Mouse (Mus musculus) 416B (cell line): ENCODE data around the gene Dzip1l.

Experiments
- DNase-seq: peaks from one replicate; pipeline ENCODE4 v3.0.0; 2011; ENCODE audit warnings: low read depth

Gene Dzip1l

GRCm38 (mm10) chr9:99660756-99661155, 31.5 kb downstream of the Dzip1l start:
- DNase-seq, result no peak

DNA sequence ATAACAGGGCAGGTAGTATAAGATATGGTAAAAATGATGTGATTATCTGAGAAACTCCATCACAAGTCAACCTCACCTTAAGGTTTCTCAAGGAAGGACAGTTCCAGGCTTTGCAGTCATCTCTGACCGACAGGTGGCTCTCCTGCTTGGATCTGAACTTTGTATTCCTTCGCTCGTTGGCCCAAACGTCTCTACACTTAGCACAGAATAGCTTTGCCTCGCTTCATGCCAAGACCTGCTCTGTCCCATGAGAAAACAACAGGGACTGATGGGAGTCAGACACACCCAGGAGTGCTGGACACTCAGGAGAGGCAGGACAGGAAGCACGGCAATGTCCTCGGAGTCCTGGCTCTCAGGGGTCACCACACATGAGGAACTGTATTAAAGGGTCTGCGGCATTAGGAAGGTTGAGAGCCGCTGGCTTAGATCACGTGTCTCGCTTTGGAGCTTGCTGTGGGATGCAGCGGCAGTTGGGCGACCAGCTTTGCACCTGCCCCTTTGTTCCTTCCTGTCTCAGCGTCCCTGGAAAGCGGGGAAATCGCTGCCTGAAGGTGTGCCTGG, 32.4 kb downstream of the Dzip1l start:
- DNase-seq, result no peak

- peak; percentile 68 for DNase-seq
Measured at GRCm38 (mm10) chr9:99662406-99662805, 33.1 kb downstream of the Dzip1l start.

DNA sequence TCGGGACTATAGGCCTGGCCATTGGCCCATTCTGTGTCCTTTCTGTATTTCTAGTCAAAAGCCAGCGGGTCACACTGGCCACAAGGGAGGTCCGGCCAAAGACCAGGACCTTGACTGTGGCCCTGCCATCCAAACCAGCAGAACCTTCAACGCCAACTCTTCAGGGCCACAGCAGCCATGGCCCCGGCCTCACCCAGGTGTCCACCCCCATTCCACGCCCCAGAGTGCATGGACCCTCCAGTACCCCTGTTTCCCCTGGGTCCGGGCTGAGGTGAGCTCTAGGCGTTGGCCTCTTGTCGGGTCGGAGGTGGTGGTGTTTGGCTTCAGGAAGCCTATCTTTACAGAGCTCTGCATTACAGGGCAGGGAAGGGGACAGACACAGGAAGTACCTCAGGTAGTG, 33.6 kb downstream of the Dzip1l start:
- DNase-seq, result no peak

DNA sequence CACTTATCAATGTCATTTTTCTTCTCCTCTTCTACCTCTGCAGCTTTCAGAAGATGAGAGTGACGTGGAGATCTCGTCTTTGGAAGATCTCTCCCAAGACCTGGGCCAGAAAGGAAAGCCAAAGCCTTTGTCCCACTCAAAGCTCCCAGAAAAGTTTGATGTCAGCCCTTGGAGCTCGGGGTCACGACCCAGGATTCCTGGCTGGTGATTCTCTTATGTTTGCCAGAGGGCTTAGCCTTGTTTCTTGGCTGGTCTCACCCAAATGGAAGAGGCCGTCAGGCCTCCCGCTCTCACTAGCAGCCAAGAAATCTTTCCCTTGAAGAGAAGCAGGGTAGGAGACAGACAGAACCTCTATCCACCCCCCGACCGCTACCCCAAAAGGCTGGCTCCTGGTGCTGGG, 38.3 kb downstream of the Dzip1l start:
- no peak for DNase-seq

DNA sequence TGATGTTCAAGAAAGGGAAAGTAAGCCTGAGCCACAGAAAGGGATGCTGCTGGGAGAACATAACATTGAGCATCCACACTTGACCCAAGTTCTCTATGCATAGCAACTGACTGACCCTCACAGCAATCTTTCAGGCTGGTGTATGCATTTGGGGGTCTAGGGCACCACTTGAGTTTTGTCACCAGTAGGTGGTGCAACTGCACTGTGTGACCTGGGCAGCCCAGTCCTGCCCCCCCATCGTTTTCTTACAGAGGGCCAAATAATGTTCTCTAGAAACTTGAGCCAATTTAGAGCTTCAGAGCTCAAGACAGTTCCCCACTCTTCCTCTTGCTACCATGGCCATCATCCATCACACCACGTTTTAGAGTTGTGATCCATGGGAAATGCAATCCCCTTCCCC, 42.3 kb downstream of the Dzip1l start:
- peak; percentile 15 for DNase-seq

DNA sequence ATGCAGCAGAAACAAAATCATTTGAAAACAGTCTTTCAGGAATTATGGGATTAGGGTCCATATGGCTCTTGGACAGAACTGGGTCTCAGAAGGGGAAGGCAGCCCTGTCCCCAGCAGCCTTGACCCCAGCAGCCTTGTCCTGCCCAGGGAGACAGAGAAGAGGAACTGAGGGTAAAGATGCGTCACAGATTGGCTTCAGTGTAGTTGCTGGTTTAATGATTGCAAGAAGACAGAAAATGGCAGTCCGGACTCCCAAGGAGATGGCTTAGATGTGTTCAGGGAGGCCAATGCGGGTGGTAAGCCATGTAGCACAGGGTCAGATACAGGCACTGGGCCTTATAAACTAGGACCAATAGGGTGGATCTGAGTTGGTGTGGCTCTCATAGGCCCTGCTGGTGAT, 46.4 kb downstream of the Dzip1l start:
- DNase-seq, result no peak

DNA sequence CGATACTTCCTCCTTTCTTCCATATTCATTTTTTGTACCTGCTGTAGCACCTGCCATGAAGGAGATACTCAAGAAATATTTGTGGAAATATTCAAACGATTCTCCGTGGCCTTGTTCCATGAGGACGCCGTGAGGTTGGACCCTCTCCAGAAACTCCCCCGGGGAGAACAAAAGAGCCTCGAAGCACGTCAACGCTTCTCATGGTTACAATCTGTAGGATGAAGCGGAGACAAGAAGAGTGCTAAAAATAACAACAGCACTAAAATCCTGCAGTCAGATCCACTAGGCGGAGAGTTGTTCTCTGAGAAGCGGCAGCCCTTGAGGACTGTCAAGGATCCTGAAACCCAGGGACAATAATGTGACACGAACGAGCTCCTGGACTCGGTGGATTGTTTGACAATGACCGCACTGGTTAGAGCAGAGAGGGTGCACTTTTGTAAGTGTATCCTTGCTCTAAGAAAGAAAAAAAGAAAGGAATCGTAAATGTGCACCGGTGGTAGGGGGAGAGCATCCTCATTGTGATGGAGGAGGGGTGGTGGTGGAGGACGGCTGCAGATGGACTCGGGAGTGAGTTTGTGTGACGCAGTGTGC, 52.8 kb downstream of the Dzip1l start:
- DNase-seq, result no peak

GRCm38 (mm10) chr9:99685061-99685521, 55.8 kb downstream of the Dzip1l start:
- no peak for DNase-seq

DNA sequence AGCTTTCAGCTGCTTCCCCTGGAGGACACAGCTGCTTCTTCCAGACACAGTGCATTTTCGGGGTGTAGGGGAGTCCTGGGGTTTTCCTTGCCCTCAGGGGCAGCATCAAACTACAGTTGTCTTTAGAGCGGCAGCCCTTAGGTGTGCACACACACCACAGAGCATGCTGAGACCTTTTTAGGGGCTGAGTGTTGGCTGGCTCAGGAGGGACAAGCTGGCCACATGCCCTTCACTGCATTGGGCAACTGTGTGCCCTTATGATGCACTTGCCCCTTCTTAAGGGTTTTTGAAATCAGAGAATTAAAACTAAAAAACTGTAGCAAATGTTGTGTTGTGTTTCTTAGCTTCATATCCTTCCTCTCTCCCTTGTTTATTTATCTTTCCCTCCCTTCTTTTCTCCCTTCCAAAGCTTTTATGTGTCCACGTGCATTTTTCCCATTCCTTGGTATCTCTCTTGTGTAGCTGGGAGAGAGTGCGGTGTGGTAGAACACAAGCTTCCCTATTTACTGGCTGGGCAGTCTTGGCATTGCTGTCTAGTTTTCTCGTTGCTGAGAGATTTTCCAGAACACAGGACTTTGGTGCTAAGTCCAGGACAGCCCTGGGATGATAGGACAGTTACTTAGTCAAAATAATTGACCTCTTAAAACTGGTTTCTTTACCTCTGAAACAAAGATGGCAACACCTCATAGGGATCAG, 56.4 kb downstream of the Dzip1l start:
- DNase-seq, result no peak

DNA sequence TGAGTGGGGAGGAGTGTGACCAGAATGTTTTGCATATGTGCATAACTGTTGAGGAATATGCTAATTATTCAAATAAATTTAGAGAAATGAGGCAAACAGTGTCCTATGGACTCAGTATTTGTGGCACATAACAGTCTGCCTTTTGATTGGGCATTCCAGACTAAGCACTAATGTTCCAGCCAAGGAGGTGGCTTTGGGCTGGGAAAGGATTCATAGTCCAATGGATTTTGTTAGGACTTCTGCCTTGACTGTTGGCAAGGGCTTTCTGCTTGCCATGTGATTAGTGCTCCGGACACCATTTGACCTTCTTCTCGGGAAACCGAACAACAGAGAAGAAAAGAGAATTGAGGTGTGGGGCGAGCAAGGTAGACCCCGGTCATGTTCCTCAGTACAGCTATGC, 60.5 kb downstream of the Dzip1l start:
- DNase-seq, result no peak

DNA sequence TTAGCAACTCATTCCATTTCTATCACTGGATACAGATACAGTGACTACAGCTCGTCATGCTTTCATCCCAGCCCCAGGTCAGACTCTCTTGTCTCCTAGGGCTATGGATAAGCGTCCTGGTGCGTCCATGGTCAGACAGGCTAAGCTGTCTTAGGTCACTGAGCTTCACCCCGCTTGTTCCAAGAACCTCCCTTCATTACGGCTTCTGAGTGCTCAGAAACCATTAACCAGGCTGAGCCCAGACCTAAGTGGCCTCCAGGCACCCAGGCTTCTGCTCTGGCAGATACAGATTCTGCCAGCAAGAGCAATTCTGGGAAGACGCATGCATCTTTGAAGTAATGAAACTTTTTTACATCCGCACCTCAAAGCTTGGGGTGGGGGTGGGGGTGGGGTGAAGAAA, 61.1 kb downstream of the Dzip1l start:
- no peak for DNase-seq

DNA sequence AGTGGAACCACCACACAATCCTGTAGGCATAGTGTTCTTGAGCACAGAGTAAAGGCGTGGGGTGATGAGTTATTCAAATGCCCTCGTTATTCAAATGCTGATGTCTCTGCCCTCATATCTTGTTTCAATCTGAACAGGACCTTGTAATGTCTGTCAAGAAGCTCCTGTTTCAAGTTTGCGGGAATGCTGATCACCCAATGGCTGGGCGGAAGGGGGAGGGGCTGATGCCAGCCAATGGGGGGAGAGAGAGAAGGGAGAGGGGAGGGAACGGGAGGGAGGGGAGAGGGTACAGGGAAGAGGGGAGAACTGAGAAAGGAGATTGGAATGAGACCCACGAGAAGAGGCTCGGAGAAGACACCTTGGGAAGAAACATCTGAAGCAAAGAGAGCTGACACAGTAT, 65.7 kb downstream of the Dzip1l start:
- no peak for DNase-seq

DNA sequence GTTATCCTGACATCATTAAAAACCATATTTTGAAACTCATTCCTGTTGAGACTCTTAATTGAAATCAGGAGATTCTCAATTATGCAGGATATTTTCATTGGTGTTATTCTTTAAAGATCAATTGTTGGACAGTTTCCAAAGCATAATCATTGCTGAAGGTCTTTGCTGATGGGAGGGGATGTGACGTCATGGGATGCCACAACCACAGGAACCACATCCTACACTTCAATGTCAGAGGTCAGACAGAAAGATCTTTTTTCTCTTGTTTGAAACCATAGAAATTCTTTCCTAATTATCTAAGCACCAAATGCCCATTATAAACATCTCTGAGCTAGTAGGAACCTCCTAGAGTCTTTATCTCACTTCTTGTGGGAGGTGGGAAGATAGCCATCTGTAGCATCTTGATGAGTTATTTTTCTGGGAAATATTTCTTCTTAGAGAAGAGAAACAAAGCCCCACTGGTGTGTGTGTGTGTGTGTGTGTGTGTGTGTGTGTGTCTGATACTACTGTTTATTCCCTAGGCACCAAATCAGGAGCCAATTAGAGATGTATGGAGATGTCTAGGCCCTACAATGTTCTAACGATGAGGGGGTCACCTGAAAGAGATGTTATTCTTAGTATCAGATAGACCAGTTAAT, 70.6 kb downstream of the Dzip1l start:
- peak; percentile 50 for DNase-seq

DNA sequence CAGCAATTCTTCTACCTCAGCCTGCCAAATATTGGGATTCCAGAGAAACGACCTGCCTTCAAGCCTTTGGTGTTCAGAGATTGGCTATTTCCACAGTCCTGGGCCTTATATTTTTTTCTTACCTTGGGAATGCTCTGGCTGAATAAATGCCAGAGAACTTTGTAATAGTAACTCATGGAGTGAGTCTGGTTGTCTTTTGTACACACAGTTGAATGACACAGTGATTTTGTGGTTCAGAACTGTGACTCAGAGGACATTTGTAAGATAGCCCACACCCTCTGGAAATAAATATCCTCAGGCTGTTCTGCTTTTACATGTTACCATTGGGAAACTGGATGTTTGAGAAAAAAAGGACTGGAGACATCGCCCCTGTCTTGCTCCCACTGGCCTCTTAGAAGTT, 71.9 kb downstream of the Dzip1l start:
- peak; percentile 20 for DNase-seq

DNA sequence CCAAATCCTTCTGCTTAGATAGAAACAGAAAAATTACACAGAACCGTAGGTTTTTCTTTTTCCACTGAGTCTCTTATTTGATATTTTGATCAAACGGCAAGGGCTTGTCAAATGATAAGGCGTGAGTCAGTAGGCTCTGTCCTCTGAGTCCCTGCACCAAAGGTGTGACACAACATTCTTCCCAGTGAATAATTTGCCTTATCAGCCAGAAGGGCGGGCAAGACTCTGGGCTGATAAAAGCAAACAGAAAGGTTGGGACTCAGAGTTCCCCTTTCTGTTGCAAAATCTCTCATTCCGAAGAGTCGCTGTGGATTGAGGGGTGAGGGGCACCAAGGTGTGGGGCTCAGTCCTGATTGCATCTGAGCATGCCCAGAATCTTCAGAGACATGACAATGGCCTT, 72.9 kb downstream of the Dzip1l start:
- no peak for DNase-seq

- DNase-seq, result no peak
Measured at GRCm38 (mm10) chr9:99703711-99704110, 74.4 kb downstream of the Dzip1l start.

GRCm38 (mm10) chr9:99706264-99706663, 77.0 kb downstream of the Dzip1l start:
- DNase-seq, result no peak

DNA sequence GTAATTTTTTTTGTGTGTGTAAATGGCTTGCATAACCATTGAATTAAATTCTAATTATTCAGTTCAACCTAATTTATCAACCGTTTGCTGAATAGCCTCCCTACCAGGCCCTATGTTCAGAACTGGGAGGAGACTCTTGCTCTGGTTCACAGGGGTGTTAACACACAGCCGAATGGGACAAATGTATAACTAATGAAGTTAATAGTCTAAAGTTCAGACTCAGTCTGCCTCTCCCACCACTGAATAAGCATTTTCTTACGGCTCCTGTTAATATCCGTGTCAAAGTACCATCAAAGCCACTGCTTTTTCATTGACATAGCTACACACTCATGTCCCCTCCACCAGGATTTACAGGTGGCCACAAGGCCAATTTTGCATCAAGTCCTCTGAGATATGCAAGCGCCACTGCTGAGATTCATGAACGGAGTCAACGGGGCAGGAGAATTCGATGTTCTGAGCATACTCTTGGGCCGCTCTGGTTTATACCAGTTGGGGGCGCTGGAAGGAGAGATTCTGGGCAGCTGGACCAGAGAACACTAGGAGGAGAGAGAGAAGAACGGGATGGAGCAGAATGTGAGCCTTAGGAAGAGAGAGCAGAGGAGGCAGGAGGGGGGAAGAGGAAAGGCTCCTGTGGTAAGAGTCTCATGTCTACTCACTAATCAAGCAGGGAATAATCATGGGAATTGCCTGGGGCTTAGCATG, 78.3 kb downstream of the Dzip1l start:
- no peak for DNase-seq

- DNase-seq, result no peak
Measured at GRCm38 (mm10) chr9:99709588-99710248, 80.4 kb downstream of the Dzip1l start.

- no peak for DNase-seq
Measured at GRCm38 (mm10) chr9:99710297-99710696, 81.0 kb downstream of the Dzip1l start.

GRCm38 (mm10) chr9:99717134-99717533, 87.8 kb downstream of the Dzip1l start, which contains the start of gene Cldn18:
TSS of gene Cldn18 (minus strand) at chr9:99717267.
- DNase-seq, result no peak
